Mouse (Mus musculus): ENCODE measurements around the gene Efcab1. TPM values are rescaled to one million over a fixed set of nuclear protein-coding genes. Genes with fewer than 3 reads are reported as not detected.
"Not testable (repeated sequence)": the region's sequence is repeated elsewhere in the genome, so short reads cannot be mapped to it uniquely, and the experiment has no call there.

Gene Efcab1
- polyA plus RNA-seq (2012; rRNA removed): 0.09 TPM in 1 of 2 replicates, not detected in the other

- no peak for DNase-seq (ENCODE audit: low read depth, low spot score)
- WGBS: 15% methylated on average over 15 of the region's 15 CpGs
Measured at GRCm38 (mm10) chr16:14906393-14907100, at the start of gene Efcab1. Efcab1 (plus strand) TSS chr16:14906606.

GRCm38 (mm10) chr16:14859443-14859842, 47.0 kb upstream of the Efcab1 start:
- DNase-seq (ENCODE audit: low read depth, low spot score): no peak

DNA sequence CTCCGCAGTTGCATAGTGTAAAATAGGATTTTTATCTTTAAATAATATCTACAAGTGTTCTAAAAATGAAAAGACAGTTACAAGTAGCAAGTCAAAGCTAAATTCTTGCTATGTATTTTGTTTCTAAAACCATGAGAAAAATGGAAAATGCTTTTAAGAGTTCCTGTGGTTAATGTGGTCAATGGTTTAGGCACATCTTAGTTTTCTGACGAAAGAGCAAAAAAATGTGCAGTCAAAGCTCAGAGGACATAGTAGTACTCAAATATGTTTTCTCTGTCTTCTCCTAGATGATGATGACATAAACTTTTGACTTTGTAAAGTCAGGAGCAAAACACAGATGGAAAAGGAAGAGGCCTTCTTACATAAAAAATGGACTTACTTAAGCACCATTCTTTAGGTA, 21.5 kb upstream of the Efcab1 start:
- no peak for DNase-seq (ENCODE audit: low read depth, low spot score)
- 80% methylated on average over 2 of the region's 2 CpGs for WGBS

DNA sequence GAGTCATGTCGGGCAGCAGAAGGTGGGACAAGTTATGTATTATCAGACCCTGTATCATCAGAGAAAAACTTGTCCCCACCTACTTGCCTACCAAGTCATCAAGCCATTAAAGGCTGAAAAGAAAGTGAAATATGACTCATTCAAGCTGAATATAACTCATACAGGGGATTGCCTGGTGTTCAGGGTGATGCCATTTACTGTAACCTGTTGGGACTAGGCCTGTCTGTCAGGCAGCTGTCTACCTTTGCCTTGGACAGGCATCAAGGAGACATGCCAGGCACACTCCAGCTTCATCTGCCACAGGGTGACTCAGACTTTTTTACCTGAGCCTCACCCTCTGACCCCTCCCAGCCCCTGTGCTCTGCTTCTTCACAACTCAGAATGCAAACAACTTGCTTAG, 21.0 kb upstream of the Efcab1 start:
- DNase-seq (ENCODE audit: low read depth, low spot score): no peak
- WGBS: 44% methylated on average over 1 of the region's 1 CpGs

DNA sequence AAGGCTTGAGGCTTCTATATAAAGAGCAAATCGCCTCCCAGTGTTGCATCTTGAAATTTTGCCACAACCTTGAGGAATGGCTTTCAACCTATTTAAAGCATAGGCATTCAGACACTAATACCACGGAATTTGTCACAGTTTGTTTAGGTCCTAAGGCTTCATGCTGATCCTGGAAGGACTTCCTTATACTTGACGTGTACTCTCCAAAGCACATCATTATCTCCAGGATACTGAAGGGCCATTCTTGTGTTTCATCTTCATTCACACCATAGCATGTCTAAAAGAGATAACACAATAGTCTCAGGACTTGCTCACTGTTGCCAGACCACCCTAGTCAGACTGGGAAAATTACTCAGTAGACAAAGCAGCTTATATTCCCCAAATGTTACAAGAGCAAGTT, 13.9 kb upstream of the Efcab1 start:
- no peak for DNase-seq (ENCODE audit: low read depth, low spot score)
- WGBS: 78% methylated on average over 3 of the region's 3 CpGs

DNA sequence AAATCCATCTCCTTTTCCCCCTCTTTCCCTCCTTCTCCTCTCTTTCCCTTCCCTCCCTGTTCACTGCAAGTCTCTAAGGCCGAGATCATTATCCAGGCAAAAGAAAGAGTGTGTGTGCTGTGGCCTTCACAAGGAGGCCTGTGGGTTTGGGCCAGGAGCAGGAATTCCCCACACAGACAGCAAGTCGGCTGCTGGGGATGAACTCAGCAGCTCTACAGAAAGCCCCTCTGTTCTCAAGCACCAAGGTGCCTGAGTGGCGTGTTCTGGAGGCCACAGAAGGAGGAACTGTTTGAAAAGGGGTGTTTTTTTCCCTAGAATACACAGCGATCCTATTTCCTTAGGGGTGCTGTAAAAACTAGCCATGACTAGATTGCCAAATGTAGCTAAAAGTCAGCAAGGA, 12.5 kb upstream of the Efcab1 start:
- 29% methylated on average over 4 of the region's 4 CpGs for WGBS
- no peak for DNase-seq (ENCODE audit: low read depth, low spot score)

GRCm38 (mm10) chr16:14894713-14895112, 11.7 kb upstream of the Efcab1 start:
- 67% methylated on average over 1 of the region's 1 CpGs for WGBS
- DNase-seq (ENCODE audit: low read depth, low spot score): no peak

DNA sequence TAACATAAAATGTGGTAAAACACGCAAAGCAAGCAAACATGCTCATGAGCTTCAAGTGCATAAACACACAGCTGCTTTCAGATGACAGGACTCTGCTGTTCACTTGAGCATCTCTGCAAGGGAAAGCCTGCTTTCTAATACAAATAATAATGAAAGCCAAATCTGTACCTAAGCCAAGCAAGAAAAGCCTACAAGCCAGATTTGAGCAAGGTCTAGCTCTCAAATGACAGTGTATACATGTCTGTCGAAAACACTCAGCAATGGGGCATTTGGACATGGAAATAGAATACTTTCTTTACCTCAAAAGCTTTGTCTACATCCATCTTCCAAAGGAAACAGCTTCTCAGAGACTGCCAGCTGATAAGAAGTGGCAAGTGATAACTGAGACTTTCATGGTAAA, 10.9 kb upstream of the Efcab1 start:
- 55% methylated on average over 2 of the region's 2 CpGs for WGBS
- no peak for DNase-seq (ENCODE audit: low read depth, low spot score)

DNA sequence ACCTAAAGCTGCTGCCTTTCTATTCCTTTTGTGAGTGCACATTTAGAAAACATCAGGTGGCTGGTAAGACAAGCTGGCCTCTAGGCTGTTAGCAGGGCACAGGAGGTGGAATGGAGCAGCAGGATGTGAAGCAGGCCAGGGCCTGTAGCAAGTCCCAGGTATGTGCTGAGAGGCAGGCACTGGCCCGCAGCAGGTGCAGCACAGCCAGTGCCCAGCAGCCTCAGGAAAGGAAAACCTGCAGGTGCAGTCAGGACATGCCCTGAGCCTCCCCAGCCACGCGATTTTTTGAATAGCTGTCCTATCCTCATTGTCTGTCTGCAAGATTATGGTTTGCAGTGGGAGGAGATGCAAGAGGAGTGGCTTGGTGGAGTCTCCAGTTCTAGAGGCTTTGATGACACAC, 24.3 kb downstream of the Efcab1 start:
- DNase-seq (ENCODE audit: low read depth, low spot score): not testable (repeated sequence)
- WGBS: 48% methylated on average over 3 of the region's 3 CpGs

DNA sequence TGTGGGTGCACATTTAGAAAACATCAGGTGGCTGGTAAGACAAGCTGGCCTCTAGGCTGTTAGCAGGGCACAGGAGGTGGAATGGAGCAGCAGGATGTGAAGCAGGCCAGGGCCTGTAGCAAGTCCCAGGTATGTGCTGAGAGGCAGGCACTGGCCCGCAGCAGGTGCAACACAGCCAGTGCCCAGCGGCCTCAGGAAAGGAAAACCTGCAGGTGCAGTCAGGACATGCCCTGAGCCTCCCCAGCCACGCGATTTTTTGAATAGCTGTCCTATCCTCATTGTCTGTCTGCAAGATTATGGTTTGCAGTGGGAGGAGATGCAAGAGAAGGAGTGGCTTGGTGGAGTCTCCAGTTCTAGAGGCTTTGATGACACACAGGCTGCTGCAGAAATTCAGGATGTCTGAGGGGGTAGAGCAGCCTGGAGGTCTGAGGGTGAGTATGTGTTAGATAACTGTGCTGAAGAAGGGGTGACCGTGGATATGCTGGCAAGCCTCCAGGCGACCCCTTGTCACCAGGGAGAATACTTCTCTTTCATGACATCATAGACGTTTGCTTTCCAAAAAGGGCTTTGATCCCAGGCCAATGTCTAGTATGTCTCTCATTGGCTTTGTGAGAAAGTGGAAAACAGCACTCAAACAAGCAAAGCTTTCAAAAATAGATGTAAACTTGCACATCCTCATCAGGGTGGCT, 30.2 kb downstream of the Efcab1 start:
- WGBS: 43% methylated on average over 7 of the region's 7 CpGs
- DNase-seq (ENCODE audit: low read depth, low spot score): not testable (repeated sequence)

GRCm38 (mm10) chr16:14939552-14939951, 33.1 kb downstream of the Efcab1 start:
- no peak for DNase-seq (ENCODE audit: low read depth, low spot score)
- WGBS: 18% methylated on average over 1 of the region's 1 CpGs

- DNase-seq (ENCODE audit: low read depth, low spot score): no peak
- WGBS: 57% methylated on average over 1 of the region's 1 CpGs
Measured at GRCm38 (mm10) chr16:14939994-14940715, 33.7 kb downstream of the Efcab1 start.

DNA sequence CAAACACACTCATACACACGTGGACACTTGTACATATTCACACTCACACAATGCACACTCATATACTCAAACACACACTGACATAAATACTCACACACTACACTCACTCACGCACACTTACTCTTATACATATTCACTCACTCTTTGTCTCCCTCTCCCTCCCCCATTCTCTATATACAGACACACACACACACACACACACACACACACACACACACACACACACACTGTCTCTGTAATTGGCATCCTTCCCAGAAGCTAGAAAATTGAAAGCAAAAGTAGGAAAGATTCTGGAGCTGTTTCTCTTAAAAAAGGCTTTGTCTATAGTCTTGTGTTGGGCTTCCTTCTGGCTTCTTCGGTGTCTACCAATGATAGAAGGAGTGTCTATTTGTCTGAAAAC, 34.5 kb downstream of the Efcab1 start:
- DNase-seq (ENCODE audit: low read depth, low spot score): no peak
- WGBS: 51% methylated on average over 3 of the region's 3 CpGs

DNA sequence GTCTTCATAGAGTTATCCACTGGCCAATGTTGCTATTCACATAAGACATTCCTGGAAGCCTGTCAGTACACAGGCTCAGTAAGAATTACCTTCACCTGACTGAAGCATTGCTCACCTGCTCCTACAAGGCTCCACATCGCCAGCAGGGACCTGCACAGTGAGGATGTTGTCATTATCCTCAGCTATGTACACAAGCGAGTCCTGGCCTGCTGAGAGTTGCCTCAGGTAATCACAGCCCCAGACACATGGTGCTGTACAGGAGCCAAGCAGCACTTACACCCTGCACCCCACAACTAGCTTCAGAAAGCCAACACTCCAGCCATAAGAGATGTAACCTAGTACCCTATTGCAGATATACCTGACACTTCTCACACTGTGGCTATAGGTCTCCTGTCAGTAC, 37.1 kb downstream of the Efcab1 start:
- 59% methylated on average over 2 of the region's 2 CpGs for WGBS

GRCm38 (mm10) chr16:14947561-14947960, 41.2 kb downstream of the Efcab1 start:
- DNase-seq (ENCODE audit: low read depth, low spot score): not testable (repeated sequence)
- WGBS: 78% methylated on average over 2 of the region's 2 CpGs

More for the DNA sequence above, 37.1 kb downstream of the Efcab1 start:
- DNase-seq (ENCODE audit: low read depth, low spot score): no peak

- no peak for DNase-seq (ENCODE audit: low read depth, low spot score)
- WGBS: 48% methylated on average over 2 of the region's 2 CpGs
Measured at GRCm38 (mm10) chr16:14951894-14952293, 45.5 kb downstream of the Efcab1 start.

DNA sequence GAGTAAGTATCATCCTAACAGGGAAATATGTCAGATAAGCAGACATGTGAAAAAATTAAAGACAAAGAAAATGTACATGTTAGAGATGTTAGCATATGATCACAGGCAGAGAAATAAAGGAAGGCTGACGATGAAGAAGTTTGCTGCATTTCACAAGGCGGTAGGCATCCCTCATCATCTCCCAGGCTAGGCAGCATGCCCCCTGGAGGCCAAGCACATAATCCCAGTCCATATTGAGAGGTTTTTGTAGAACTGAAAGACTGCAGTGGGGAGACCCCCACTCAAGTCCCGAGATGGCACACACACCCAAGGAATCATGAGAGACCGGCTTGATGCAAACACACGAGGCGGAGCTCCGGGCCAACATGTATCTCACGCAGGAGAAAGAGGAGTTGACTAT, 53.3 kb downstream of the Efcab1 start:
- 90% methylated on average over 8 of the region's 8 CpGs for WGBS
- no peak for DNase-seq (ENCODE audit: low read depth, low spot score)

GRCm38 (mm10) chr16:14973696-14974095, 67.3 kb downstream of the Efcab1 start:
- 88% methylated on average over 1 of the region's 1 CpGs for WGBS
- DNase-seq (ENCODE audit: low read depth, low spot score): no peak

DNA sequence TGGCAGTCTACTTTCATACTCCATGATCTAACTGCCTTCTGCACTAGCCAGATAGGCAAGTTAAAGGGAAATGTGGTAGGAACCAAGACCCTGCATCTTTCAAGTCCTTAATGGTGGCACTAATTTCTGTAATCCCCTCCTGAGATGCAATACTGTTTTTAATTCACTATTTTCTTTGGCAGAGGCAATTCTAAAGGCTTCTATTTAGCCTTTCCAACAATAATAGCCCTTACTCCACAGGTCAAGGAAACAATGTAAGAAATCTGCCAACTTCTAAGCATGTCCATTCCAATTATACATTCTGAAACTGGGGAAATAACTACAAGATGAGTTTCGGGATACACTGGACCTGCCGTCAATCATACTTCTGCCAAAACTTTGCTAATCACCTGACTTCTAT, 72.8 kb downstream of the Efcab1 start:
- WGBS: 87% methylated on average over 2 of the region's 2 CpGs

GRCm38 (mm10) chr16:14989614-14990268, 83.3 kb downstream of the Efcab1 start:
- 56% methylated on average over 6 of the region's 6 CpGs for WGBS

More for the DNA sequence above, 72.8 kb downstream of the Efcab1 start:
- no peak for DNase-seq (ENCODE audit: low read depth, low spot score)

More at GRCm38 (mm10) chr16:14989614-14990268, 83.3 kb downstream of the Efcab1 start:
- no peak for DNase-seq (ENCODE audit: low read depth, low spot score)

Data from large intestine, adult 2 months (tissue).